Mouse (Mus musculus) spleen, adult 10 weeks (tissue): ENCODE results near the gene Grin1. TPM values are rescaled to one million over a fixed set of nuclear protein-coding genes. Genes with fewer than 3 reads are reported as not detected.

Source experiments
- polyA plus RNA-seq: library from polyadenylated mRNA; stranded (reverse); fragments of 350-450 nt; fragmentation: Illumina TruSeq; extraction: RNeasy Lipid Tissue Mini Kit (QIAGEN cat#74804); gene quantifications from one replicate; pipeline ENCODE4 v1.2.3, GENCODE M21; 2015; ENCODE audit warnings: low replicate concordance; ENCODE audit not compliant: insufficient read depth

The Grin1 gene
- polyA plus RNA-seq: not detected

DNA sequence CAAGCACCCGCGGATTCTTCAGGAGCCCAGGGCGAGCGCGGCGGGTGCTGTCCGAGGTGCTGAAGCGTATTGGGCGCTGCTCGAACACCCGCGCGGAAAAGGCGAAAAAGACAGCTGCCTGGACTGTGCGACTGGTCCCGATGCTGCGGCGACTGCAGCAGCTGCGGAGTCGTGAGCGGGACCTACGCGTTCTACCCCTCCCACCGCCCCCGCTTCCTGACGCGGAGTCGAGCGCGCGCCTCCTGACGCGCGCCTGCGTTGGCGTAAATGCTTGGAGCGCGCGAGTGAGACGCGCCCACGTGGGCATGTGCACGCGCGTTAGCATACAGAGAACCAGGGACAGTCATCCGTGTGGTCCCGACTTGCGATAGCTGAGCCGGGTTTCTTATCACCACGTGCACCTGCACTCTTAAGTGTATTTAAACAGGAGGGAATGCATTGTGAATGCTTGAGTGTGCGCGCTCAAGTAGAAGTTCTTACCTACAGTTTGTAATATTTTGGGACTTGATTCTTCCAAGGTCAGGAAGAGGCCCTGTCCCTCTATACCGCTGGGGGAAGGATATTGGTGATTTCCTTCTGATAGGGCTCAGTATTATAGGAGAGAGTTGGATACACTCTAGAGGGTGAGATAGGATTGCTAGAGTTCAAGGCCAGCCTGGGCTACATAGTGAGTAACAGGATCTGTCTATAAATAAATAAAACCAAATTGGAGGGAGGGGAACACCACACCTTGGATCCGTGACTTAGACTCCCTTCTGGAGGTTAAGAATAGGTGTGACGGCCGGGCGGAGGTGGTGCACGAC, at the start of gene Grin1:
TSS of gene Grin1 (minus strand) at position 217 of the 803 bp plus-strand sequence.

DNA sequence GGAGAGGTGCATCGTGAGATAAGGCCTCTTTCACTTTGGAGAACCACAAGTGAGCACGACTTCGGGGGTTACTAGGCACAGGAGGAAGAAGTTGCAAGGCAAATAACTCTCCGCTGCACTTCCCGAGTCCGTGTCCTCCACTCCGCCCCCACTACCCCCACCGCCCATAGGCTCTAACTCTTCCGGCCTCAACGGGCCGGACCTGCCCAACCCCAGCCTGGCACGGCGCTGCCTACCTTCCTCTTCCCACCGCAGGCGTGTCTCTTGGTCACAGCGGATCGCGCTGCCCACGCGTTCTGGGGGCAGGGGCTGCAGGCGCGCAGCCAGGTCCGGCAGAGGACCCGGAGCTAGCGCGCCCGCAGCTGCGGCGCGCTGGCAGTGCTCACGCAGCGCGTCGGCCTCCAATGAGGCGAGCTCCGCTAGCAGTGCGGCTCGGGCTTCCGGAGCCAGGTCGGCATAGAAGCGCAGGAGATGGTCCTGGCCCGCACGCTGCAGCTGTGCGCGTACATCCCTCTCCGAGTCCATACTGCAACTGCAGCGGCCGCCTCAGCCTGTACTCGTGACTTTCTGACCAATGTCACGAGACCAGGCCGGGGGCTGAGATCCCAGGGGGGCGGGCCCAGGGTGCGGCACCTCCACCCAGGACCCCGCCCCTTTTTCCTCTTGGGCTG, 46.2 kb upstream of the Grin1 start, which contains the start of gene Uap1l1:
TSS of gene Uap1l1 (minus strand) at position 592 of the 671 bp plus-strand sequence.

DNA sequence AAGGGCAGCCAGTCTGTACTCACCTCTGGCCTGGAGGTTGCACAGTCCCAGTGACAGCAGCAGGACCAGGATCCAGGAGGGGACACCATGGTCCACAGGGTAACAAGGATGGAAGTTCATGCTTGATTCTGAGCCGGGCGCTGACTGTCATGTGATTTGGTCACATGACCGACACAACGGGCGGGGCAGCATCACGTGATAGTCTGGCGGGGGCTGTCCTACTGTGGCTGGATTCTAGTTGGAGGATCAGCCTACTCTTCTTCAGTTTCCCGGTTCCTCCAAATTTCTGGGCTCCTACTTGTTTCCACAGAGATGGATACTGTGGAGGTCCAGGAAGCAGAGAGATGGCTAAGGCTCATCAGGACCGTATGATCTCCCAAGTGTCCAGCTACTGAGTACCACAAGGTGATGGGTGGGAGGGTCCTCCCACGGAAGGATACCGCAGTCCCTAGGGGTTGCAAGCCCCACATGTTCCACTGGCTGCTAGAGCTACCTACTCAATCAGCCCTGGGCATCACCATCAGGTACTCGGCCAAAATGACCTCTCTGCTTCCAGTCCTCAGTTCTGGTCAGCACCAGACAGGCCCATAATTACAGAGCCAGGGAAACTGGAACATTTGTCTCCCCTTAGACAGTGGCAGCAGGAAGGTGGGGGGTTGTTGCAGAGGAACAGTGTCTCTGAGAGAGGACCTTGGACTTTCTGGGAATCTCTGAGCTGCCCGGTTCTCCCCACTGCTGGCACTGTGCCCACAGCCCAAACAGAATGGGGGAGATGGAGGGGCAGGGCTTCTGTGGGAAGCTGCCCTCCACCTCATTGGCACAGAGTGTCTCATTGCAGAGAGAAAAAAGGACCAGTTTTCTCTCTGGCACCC, 37.5 kb upstream of the Grin1 start, which contains the start of gene Dpp7:
TSS of gene Dpp7 (minus strand) at position 152 of the 872 bp plus-strand sequence.

DNA sequence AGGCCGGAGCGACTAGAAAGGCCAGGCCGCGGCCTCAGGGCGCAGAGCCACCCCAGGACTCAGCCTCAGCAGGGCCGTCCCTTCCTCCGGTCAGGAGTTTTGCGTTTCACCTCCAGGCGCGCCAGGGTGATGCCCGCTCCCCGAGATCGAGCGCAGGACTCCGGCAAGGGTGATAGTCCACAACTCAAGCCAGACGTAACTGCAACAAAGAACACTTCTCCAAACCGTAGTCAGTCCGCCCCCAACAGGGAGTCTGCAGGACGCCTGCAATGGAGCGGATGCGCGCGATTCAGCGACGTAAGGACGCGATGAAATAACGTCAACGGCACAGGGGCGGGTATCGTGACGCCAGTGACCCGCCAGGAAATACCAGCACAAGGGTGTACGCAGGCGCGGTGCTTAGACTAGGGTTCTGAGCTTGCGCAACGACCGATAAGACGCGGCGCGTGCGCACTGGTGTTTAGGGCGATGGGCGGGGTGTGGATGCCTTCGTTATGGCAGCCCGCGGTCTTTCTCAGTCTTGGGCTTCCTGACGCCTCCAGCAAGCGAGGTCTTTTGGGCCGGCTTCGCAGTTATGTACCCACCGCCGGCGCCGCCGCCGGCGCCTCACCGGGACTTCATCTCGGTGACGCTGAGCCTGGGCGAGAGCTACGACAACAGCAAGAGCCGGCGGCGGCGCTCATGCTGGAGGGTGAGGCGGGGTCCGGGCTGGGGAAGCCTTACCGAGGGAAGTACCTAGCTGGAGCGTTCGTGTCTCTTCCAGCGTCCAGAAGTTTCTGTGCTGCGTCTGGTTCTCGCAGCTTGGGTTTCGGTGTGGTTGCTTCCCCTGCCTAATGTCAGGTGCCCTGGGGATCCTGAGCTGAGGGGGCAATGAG, 13.5 kb upstream of the Grin1 start, which contains the start of gene Man1b1:
TSS of gene Man1b1 (plus strand) at position 53 of the 875 bp plus-strand sequence.

GRCm38 (mm10) chr2:25289651-25290050, 29.3 kb downstream of the Grin1 start, which contains the start of gene Lrrc26:
Gene Lrrc26, plus strand, starts transcription at chr2:25289915.

DNA sequence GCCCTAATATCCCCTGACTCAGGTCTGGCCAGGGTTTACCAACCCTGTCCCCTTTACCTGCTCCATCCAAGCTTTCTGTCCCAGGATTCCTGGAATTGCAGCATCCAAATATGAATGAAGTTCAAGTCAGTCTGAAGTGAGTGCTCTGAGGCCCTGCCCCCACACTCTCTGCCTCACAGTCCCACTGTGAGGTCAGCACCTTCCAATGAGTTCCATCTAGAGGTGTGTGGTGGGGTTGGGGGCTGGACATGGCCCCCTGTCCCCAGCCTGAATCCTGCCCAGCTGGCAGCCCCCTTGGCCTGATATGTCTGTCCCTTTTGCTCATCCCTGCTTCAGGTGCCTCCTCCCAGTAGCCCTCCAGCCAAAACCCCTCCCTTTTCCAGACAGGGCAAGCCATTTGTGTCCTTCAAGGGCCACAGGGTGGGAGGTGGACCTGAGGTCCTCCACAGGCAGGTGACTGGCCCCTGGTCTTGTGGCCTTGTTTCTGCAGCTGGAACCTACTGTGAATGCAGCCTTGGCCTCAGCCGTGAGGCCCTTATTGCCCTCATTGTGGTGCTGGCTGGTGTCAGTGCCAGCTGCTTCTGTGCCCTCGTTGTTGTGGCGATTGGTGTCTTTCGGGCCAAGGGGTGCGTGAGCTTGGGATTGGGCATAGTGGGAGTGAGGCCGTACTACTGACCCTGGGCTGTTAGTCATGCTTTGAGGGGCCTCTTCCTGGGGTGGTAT, 30.9 kb downstream of the Grin1 start, which contains the start of gene Tmem210:
TSS of gene Tmem210 (plus strand) at position 219 of the 723 bp plus-strand sequence.

GRCm38 (mm10) chr2:25271827-25272511, 47.0 kb downstream of the Grin1 start, which contains the start of the genes Ssna1 and Anapc2:
Gene Ssna1, minus strand, starts transcription at chr2:25272438.
Gene Anapc2, plus strand, starts transcription at chr2:25272478.

DNA sequence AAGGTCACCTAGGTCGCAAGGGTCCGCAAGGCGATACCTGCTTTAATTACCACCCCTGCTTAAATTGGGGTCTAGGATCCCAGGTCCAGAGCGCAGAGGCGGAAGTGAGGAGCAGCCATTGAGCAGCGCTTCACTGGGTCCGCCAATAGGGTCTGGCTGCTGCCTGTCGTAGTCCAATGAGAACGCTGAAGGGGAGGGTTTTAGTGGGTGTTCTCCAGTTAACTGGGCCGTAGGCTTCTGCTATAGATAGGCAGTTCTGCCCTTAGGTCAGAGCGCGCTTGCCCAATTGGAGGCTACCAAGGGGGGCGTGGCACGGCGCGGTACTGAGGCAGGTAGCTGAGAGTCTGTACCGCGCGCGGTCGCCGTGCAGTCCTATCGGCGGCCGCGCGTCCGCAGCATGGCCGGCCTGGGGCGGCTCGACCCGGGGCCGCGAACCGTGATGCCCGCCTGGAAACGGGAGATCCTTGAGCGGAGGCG, 56.7 kb downstream of the Grin1 start, which contains the start of gene Tprn:
TSS of gene Tprn (plus strand) at position 328 of the 477 bp plus-strand sequence.

GRCm38 (mm10) chr2:25255284-25255779, 63.7 kb downstream of the Grin1 start, which contains the start of gene Tmem203:
Gene Tmem203, plus strand, starts transcription at chr2:25255439.

GRCm38 (mm10) chr2:25246183-25247072, 72.6 kb downstream of the Grin1 start, which contains the start of gene AL732309.1:
Gene AL732309.1, minus strand, starts transcription at chr2:25246863.

GRCm38 (mm10) chr2:25242101-25242506, 76.9 kb downstream of the Grin1 start, which contains the start of the genes Rnf208 and Cysrt1:
Gene Rnf208, plus strand, starts transcription at chr2:25242255.
Gene Cysrt1, minus strand, starts transcription at chr2:25242452.

Other genes starting within 250 kb of the Grin1 start
- gene Entpd8, start 238.9 kb downstream of the Grin1 start, polyA plus RNA-seq: not detected
- gene Noxa1, start 224.0 kb downstream of the Grin1 start, polyA plus RNA-seq: not detected
- gene Nrarp, start 138.4 kb downstream of the Grin1 start, polyA plus RNA-seq: 4.6 TPM
- 31.7 TPM for gene Tor4a, start 122.3 kb downstream of the Grin1 start, polyA plus RNA-seq
- gene Nelfb, start 107.7 kb downstream of the Grin1 start, polyA plus RNA-seq: 52.5 TPM
- gene Stpg3, start 104.5 kb downstream of the Grin1 start, polyA plus RNA-seq: not detected
- gene Fam166a, start 100.4 kb downstream of the Grin1 start, polyA plus RNA-seq: not detected
- gene Tubb4b, start 94.5 kb downstream of the Grin1 start, polyA plus RNA-seq: 108 TPM
- gene Slc34a3, start 84.8 kb downstream of the Grin1 start, polyA plus RNA-seq: not detected
- gene Rnf224, start 82.4 kb downstream of the Grin1 start, polyA plus RNA-seq: not detected
- gene Rnf208, start 76.9 kb downstream of the Grin1 start, polyA plus RNA-seq: 0.18 TPM
- not detected for gene Cysrt1, start 76.7 kb downstream of the Grin1 start, polyA plus RNA-seq
- 8.7 TPM for gene AL732309.1, start 72.3 kb downstream of the Grin1 start, polyA plus RNA-seq
- gene Tmem203, start 63.7 kb downstream of the Grin1 start, polyA plus RNA-seq: 3.6 TPM
- gene Tprn, start 56.6 kb downstream of the Grin1 start, polyA plus RNA-seq: 5.7 TPM
- gene Ssna1, start 46.7 kb downstream of the Grin1 start, polyA plus RNA-seq: 30.6 TPM
- gene Anapc2, start 46.7 kb downstream of the Grin1 start, polyA plus RNA-seq: 58.0 TPM
- gene Tmem210, start 31.0 kb downstream of the Grin1 start, polyA plus RNA-seq: not detected
- gene Lrrc26, start 29.3 kb downstream of the Grin1 start, polyA plus RNA-seq: not detected
- 62.7 TPM for gene Man1b1, start 13.2 kb upstream of the Grin1 start, polyA plus RNA-seq
- gene Dpp7, start 37.2 kb upstream of the Grin1 start, polyA plus RNA-seq: 30.6 TPM
- 14.4 TPM for gene Uap1l1, start 46.5 kb upstream of the Grin1 start, polyA plus RNA-seq
- gene Sapcd2, start 53.1 kb upstream of the Grin1 start, polyA plus RNA-seq: 0.75 TPM
- 1.2 TPM for gene Entpd2, start 76.7 kb upstream of the Grin1 start, polyA plus RNA-seq
- 12.1 TPM for gene Npdc1, start 80.2 kb upstream of the Grin1 start, polyA plus RNA-seq
- 1.4 TPM for gene Fut7, start 104.1 kb upstream of the Grin1 start, polyA plus RNA-seq
- 17.7 TPM for gene Abca2, start 109.5 kb upstream of the Grin1 start, polyA plus RNA-seq
- not detected for gene Clic3, start 137.7 kb upstream of the Grin1 start, polyA plus RNA-seq
- gene Paxx, start 141.9 kb upstream of the Grin1 start, polyA plus RNA-seq: 33.9 TPM
- gene Ptgds, start 150.9 kb upstream of the Grin1 start, polyA plus RNA-seq: not detected
- gene Lcn12, start 174.7 kb upstream of the Grin1 start, polyA plus RNA-seq: not detected
- gene Fbxw5, start 181.6 kb upstream of the Grin1 start, polyA plus RNA-seq: 33.4 TPM
- 0.72 TPM for gene C8g, start 182.5 kb upstream of the Grin1 start, polyA plus RNA-seq
- 24.0 TPM for gene Traf2, start 227.8 kb upstream of the Grin1 start, polyA plus RNA-seq
- 41.3 TPM for gene Edf1, start 238.7 kb upstream of the Grin1 start, polyA plus RNA-seq